12 mouse cellular contexts compared by ENCODE assay signal in genomic region chr7:96521956-96522355, GRCm38 (mm10).
DNase-seq lines count a peak whose midpoint lies in the region; ATAC-seq and TF ChIP-seq lines count a peak whose summit lies in the region.
"Had no signal": no experiment of that assay in that cellular context is flagged by ENCODE, and none has a peak within 500 bp of the region (broad histone marks: within the 10 kb centered on the region; RNA-seq: fewer than 3 reads in every experiment).

No protein-coding gene starts in this region.

- H3K79me3 ChIP-seq in C2C12 (ENCODE audit: low read depth) = no peaks in the 10 kb centered on the region

- peaks cover 6% of the 10 kb centered on the region for H3K79me2 ChIP-seq in C2C12 (ENCODE audit: control insufficient read depth, insufficient read depth)

- intact Hi-C loops in left cerebral cortex, postnatal 4 days (cut with DNase I) = no loop called here

- H3K27me3 ChIP-seq in hindbrain, postnatal 0 days (ENCODE audit: insufficient read depth, low read length) = no peaks in the 10 kb centered on the region
- no peaks in the 10 kb centered on the region for H3K27me3 ChIP-seq in hindbrain, embryonic 11.5 days (ENCODE audit: control insufficient read depth, insufficient read depth, low read length)
- no peaks in the 10 kb centered on the region for H3K27me3 ChIP-seq in C2C12 (ENCODE audit: control insufficient read depth, insufficient read depth, insufficient read length)
- H3K27me3 ChIP-seq: embryonic facial prominence, embryonic 12.5 days had no signal

- 60% methylated on average over 7 of the region's 7 CpGs for WGBS in hindbrain, postnatal 0 days
- WGBS in hindbrain, embryonic 11.5 days = 77% methylated on average over 7 of the region's 7 CpGs

- no peaks in the 10 kb centered on the region for H3K4me1 ChIP-seq in hindbrain, postnatal 0 days (ENCODE audit: insufficient read depth, low read length)
- H3K4me1 ChIP-seq in hindbrain, embryonic 11.5 days (replicated peaks; ENCODE audit: control insufficient read depth, insufficient read depth, low read length) = no peaks in the 10 kb centered on the region

- H3K36me3 ChIP-seq in hindbrain, postnatal 0 days (ENCODE audit: insufficient read depth, low read length) = no peaks in the 10 kb centered on the region
- no peaks in the 10 kb centered on the region for H3K36me3 ChIP-seq in hindbrain, embryonic 11.5 days (ENCODE audit: control insufficient read depth, insufficient read depth, low read length)
- H3K36me3 ChIP-seq in C2C12 (ENCODE audit: control insufficient read depth, insufficient read depth) = no peaks in the 10 kb centered on the region
- H3K36me3 ChIP-seq: embryonic facial prominence, embryonic 12.5 days had no signal

- DNase-seq in hindbrain, postnatal 0 days (ENCODE audit: low spot score) = peak; percentile 25
- DNase-seq in hindbrain, embryonic 11.5 days (ENCODE audit: low spot score) = no peak
- peak; percentile 93 for DNase-seq in brain, adult 2 months (ENCODE audit: low read depth, low spot score)
- DNase-seq in left cerebral cortex, postnatal 4 days = peak; percentile 18
- no peak for DNase-seq in gastrocnemius, postnatal 25 days
- DNase-seq in gastrocnemius, postnatal 10 days = no peak
- no peak for DNase-seq in adrenal gland, adult 2 months
- DNase-seq: cerebellum, adult 11-12 months; gastrocnemius, postnatal 14 days had no signal

- no peak for ATAC-seq in hindbrain, postnatal 0 days
- ATAC-seq in hindbrain, embryonic 11.5 days (ENCODE audit: low FRiP score) = no peak
- ATAC-seq: intestine, postnatal 0 days had no signal

- no peak for TF ChIP-seq CTCF in hindbrain, postnatal 0 days (IDR thresholded peaks at IDR 0.05; ENCODE audit: low read depth)
- no peak for TF ChIP-seq CTCF in C2C12 (IDR thresholded peaks at IDR 0.05; ENCODE audit: control insufficient read depth, insufficient read depth, insufficient read length)

- H3K4me2 ChIP-seq in hindbrain, postnatal 0 days (ENCODE audit: low read depth, low read length) = no peak overlapping the region
- no peak overlapping the region for H3K4me2 ChIP-seq in hindbrain, embryonic 11.5 days (replicated peaks; ENCODE audit: low read depth, low read length)
- H3K4me2 ChIP-seq: embryonic facial prominence, embryonic 12.5 days had no signal

- H3K9ac ChIP-seq in hindbrain, postnatal 0 days (replicated peaks; ENCODE audit: low read length) = no peak overlapping the region
- no peak overlapping the region for H3K9ac ChIP-seq in hindbrain, embryonic 11.5 days (ENCODE audit: low read depth, low read length)
- H3K9ac ChIP-seq: embryonic facial prominence, embryonic 12.5 days had no signal

- H3ac ChIP-seq in C2C12 (ENCODE audit: control insufficient read depth, insufficient read length, low read depth) = no peak overlapping the region

- H3K27ac ChIP-seq in hindbrain, postnatal 0 days = no peak overlapping the region
- no peak overlapping the region for H3K27ac ChIP-seq in hindbrain, embryonic 11.5 days (ENCODE audit: low read depth, low read length)
- H3K27ac ChIP-seq: embryonic facial prominence, embryonic 12.5 days had no signal

- no peak overlapping the region for H3K4me3 ChIP-seq in hindbrain, postnatal 0 days (ENCODE audit: low read length)
- no peak overlapping the region for H3K4me3 ChIP-seq in hindbrain, embryonic 11.5 days (ENCODE audit: low read depth, low read length)
- no peak overlapping the region for H3K4me3 ChIP-seq in C2C12 (ENCODE audit: insufficient read depth, poor library complexity, severe bottlenecking)
- H3K4me3 ChIP-seq: embryonic facial prominence, embryonic 12.5 days had no signal

- no peaks in the 10 kb centered on the region for H3K9me3 ChIP-seq in hindbrain, postnatal 0 days (ENCODE audit: low read length)
- no peaks in the 10 kb centered on the region for H3K9me3 ChIP-seq in hindbrain, embryonic 11.5 days (ENCODE audit: control insufficient read depth, low read length)
- H3K9me3 ChIP-seq: embryonic facial prominence, embryonic 12.5 days had no signal

TF ChIP-seq in C2C12, 6 proteins besides CTCF, POLR2A, EP300 and RAD21:
- TF ChIP-seq CEBPB (IDR thresholded peaks at IDR 0.05; ENCODE audit: low read depth) (no peak), MAX (IDR thresholded peaks at IDR 0.05) (no peak), MYOG (IDR thresholded peaks at IDR 0.05; ENCODE audit: control insufficient read depth, extremely low read depth, insufficient read length) (no peak), MYOD1 (IDR thresholded peaks at IDR 0.05; ENCODE audit: control insufficient read depth, insufficient read length, low read depth) (peak; percentile 78)
TF ChIP-seq in C2C12: peak in this region for 1.

Comparison
In these comparisons a context has a peak if more than half of its experiments do, and no peak if none do; other contexts are left out.
1. DNase-seq: peak in hindbrain, postnatal 0 days (single experiment), brain, adult 2 months (single experiment) and left cerebral cortex, postnatal 4 days (single experiment); none in hindbrain, embryonic 11.5 days (single experiment), gastrocnemius, postnatal 25 days (single experiment), gastrocnemius, postnatal 10 days (single experiment) and adrenal gland, adult 2 months (single experiment).